Mouse (Mus musculus) embryonic fibroblast, embryonic 13.5 days (primary cell): ENCODE measurements around the gene Ccni. TPM values are rescaled to one million over a fixed set of nuclear protein-coding genes. Genes with fewer than 3 reads are reported as not detected.

Experiments used
- H3K27ac ChIP-seq: 2 replicates; pipeline ENCODE4 v1.5.1; 2012; ENCODE audit warnings: low read length, control low read depth, inconsistent platforms; ENCODE audit not compliant: insufficient read depth
- H3K4me1 ChIP-seq: 2 replicates; pipeline ENCODE4 v1.6.1; 2011; ENCODE audit warnings: low read length; ENCODE audit not compliant: control insufficient read depth, insufficient read depth
- H3K4me3 ChIP-seq: 2 replicates; pipeline ENCODE4 v1.5.1; 2011; ENCODE audit warnings: mild to moderate bottlenecking, control low read depth, low read length; ENCODE audit not compliant: insufficient read depth
- CTCF ChIP-seq: IDR thresholded peaks from 2 replicates; pipeline ENCODE4 v1.5.1; 2011; ENCODE audit warnings: mild to moderate bottlenecking, control low read depth, low read length, moderate library complexity, borderline replicate concordance; ENCODE audit not compliant: insufficient read depth
- POLR2A ChIP-seq: IDR thresholded peaks from 2 replicates; pipeline ENCODE4 v1.6.1; 2011; ENCODE audit warnings: low read depth, mild to moderate bottlenecking, control low read depth, low read length, moderate library complexity
- polyA plus RNA-seq: library from polyadenylated mRNA; stranded (reverse); fragments of >200 nt; gene quantifications from 2 replicates; pipeline ENCODE4 v1.2.4, GENCODE M21; 2011; ENCODE audit warnings: low read depth; ENCODE audit not compliant: missing spikeins, insufficient read length

The Ccni gene
- polyA plus RNA-seq, 1 experiment, result 211 TPM

GRCm38 (mm10) chr5:93201181-93201580 is 5.1 kb downstream of the Ccni start:
- H3K27ac ChIP-seq, result no peak overlapping the region
- H3K4me3 ChIP-seq, result no peak overlapping the region
- H3K4me1 ChIP-seq, result no peaks in the 10 kb centered on the region; the same call in 1 of the 2 replicates
- TF ChIP-seq POLR2A (no peak), CTCF (no peak)

- TF ChIP-seq POLR2A (no peak), CTCF (no peak)
- Histone ChIP-seq H3K4me1 (no peaks in the 10 kb centered on the region; the same call in 1 of the 2 replicates), H3K27ac (no peak overlapping the region), H3K4me3 (no peak overlapping the region)
Measured at GRCm38 (mm10) chr5:93198232-93198631, 8.1 kb downstream of the Ccni start.

- Histone ChIP-seq H3K27ac (no peak overlapping the region), H3K4me1 (no peaks in the 10 kb centered on the region), H3K4me3 (no peak overlapping the region)
- TF ChIP-seq POLR2A, result no peak
Measured at GRCm38 (mm10) chr5:93190428-93190827, 15.9 kb downstream of the Ccni start.

- no peak overlapping the region for H3K4me3 ChIP-seq
- no peak overlapping the region for H3K27ac ChIP-seq
- no peaks in the 10 kb centered on the region for H3K4me1 ChIP-seq
- TF ChIP-seq CTCF, result no peak
- TF ChIP-seq POLR2A, result no peak
Measured at GRCm38 (mm10) chr5:93189607-93190006, 16.7 kb downstream of the Ccni start.

GRCm38 (mm10) chr5:93184548-93184947 is 21.7 kb downstream of the Ccni start:
- Histone ChIP-seq H3K4me1 (no peaks in the 10 kb centered on the region), H3K27ac (no peak overlapping the region), H3K4me3 (no peak overlapping the region)
- TF ChIP-seq POLR2A (no peak), CTCF (no peak)

GRCm38 (mm10) chr5:93183311-93183710 is 23.0 kb downstream of the Ccni start:
- no peak overlapping the region for H3K4me3 ChIP-seq
- H3K4me1 ChIP-seq, result no peaks in the 10 kb centered on the region
- H3K27ac ChIP-seq, result no peak overlapping the region
- TF ChIP-seq CTCF (no peak), POLR2A (no peak)

GRCm38 (mm10) chr5:93180252-93180651 is 26.0 kb downstream of the Ccni start:
- no peak overlapping the region for H3K4me3 ChIP-seq
- no peak overlapping the region for H3K27ac ChIP-seq
- TF ChIP-seq CTCF (no peak), POLR2A (no peak)

GRCm38 (mm10) chr5:93178616-93179015 is 27.7 kb downstream of the Ccni start:
- Histone ChIP-seq H3K27ac (no peak overlapping the region), H3K4me1 (no peaks in the 10 kb centered on the region), H3K4me3 (no peak overlapping the region)
- TF ChIP-seq POLR2A, result no peak

More at GRCm38 (mm10) chr5:93180252-93180651, 26.0 kb downstream of the Ccni start:
- no peaks in the 10 kb centered on the region for H3K4me1 ChIP-seq

- H3K27ac ChIP-seq, result no peak overlapping the region
- H3K4me3 ChIP-seq, result no peak overlapping the region
- H3K4me1 ChIP-seq, result no peaks in the 10 kb centered on the region
- TF ChIP-seq POLR2A, result no peak
- TF ChIP-seq CTCF, result no peak
Measured at GRCm38 (mm10) chr5:93174675-93175074, 31.6 kb downstream of the Ccni start.

GRCm38 (mm10) chr5:93172536-93172935 is 33.8 kb downstream of the Ccni start:
- Histone ChIP-seq H3K4me3 (no peak overlapping the region), H3K4me1 (no peaks in the 10 kb centered on the region), H3K27ac (no peak overlapping the region)
- TF ChIP-seq POLR2A (no peak), CTCF (no peak)

- no peak overlapping the region for H3K4me3 ChIP-seq
- H3K4me1 ChIP-seq, result no peaks in the 10 kb centered on the region
- no peak overlapping the region for H3K27ac ChIP-seq
- TF ChIP-seq POLR2A, result no peak
- no peak for TF ChIP-seq CTCF
Measured at GRCm38 (mm10) chr5:93171420-93171819, 34.9 kb downstream of the Ccni start.

GRCm38 (mm10) chr5:93168654-93169053 is 37.6 kb downstream of the Ccni start:
- no peaks in the 10 kb centered on the region for H3K4me1 ChIP-seq
- TF ChIP-seq POLR2A (no peak), CTCF (no peak)
- no peak overlapping the region for H3K4me3 ChIP-seq
- no peak overlapping the region for H3K27ac ChIP-seq
